Mouse (Mus musculus) stomach, adult 2 months (tissue): Measurements from ENCODE around the gene AU021092. TPM values are rescaled to one million over a fixed set of nuclear protein-coding genes. Genes with fewer than 3 reads are reported as not detected.

Experiments used
- polyA plus RNA-seq: library from polyadenylated mRNA; depleted of rRNA; stranded (reverse); fragments of >200 nt; gene quantifications from 2 replicates; pipeline ENCODE4 v1.2.3, GENCODE M21; 2012; rRNA removed

Gene AU021092
- 7.0 and 11.1 TPM in 2 replicates for polyA plus RNA-seq

GRCm38 (mm10) chr16:5222140-5222539, at the start of gene AU021092:
Gene AU021092 (minus strand): TSS chr16:5222299.

GRCm38 (mm10) chr16:5255779-5256496, 33.8 kb upstream of the AU021092 start, which contains the start of gene Eef2kmt:
Gene Eef2kmt (minus strand): TSS chr16:5255983.

GRCm38 (mm10) chr16:5233418-5234313, 11.6 kb upstream of the AU021092 start, which contains the start of gene Alg1:
Gene Alg1 (plus strand): TSS chr16:5233621.

GRCm38 (mm10) chr16:5203668-5204433, 18.2 kb downstream of the AU021092 start, which contains the start of gene Nagpa:
Gene Nagpa (minus strand): TSS chr16:5204012.

Other genes with a start within 250 kb of the AU021092 start
- gene Sept12, start 224.4 kb downstream of the AU021092 start, polyA plus RNA-seq: 0.03 TPM in 1 of 2 replicates, not detected in the other
- 98.1 and 104 TPM in 2 replicates for gene Smim22, start 215.0 kb downstream of the AU021092 start, polyA plus RNA-seq
- gene Rogdi, start 208.7 kb downstream of the AU021092 start, polyA plus RNA-seq: 42.3 and 42.8 TPM in 2 replicates
- gene Glyr1, start 172.4 kb downstream of the AU021092 start, polyA plus RNA-seq: 21.3 and 30.1 TPM in 2 replicates
- 8.1 and 10.6 TPM in 2 replicates for gene Ubn1, start 172.2 kb downstream of the AU021092 start, polyA plus RNA-seq
- gene Ppl, start 89.9 kb downstream of the AU021092 start, polyA plus RNA-seq: 7.8 and 7.9 TPM in 2 replicates
- gene Sec14l5, start 75.2 kb downstream of the AU021092 start, polyA plus RNA-seq: 0.20 and 0.35 TPM in 2 replicates
- gene Nagpa, start 18.3 kb downstream of the AU021092 start, polyA plus RNA-seq: 21.5 and 29.7 TPM in 2 replicates
- 30.5 and 34.3 TPM in 2 replicates for gene Alg1, start 11.3 kb upstream of the AU021092 start, polyA plus RNA-seq
- 31.3 and 31.8 TPM in 2 replicates for gene Eef2kmt, start 33.7 kb upstream of the AU021092 start, polyA plus RNA-seq